Mouse (Mus musculus) stomach, embryonic 15.5 days (tissue): Measurements from ENCODE around the gene Prdm4. TPM values are rescaled to one million over a fixed set of nuclear protein-coding genes. Genes with fewer than 3 reads are reported as not detected.

Experiments
- ATAC-seq: fragments of 200-750 bp; cut with Nextera tagmentation; 2 replicates; pipeline ENCODE4 v1.8.0; 2017; ENCODE audit warnings: low read depth, moderate number of reproducible peaks, moderate TSS enrichment; ENCODE audit not compliant: insufficient read depth, low FRiP score
- H3K27ac ChIP-seq: fragments of 300-500 bp; sonication (generic); 2 replicates; pipeline ENCODE4 v1.5.1; 2015; ENCODE audit warnings: mild to moderate bottlenecking, inconsistent platforms
- H3K27me3 ChIP-seq: fragments of 300-500 bp; sonication (generic); replicated peaks from 2 replicates; pipeline ENCODE4 v1.6.1; 2015; ENCODE audit warnings: inconsistent platforms
- H3K36me3 ChIP-seq: fragments of 300-500 bp; sonication (generic); 2 replicates; pipeline ENCODE4 v1.6.1; 2015; ENCODE audit warnings: inconsistent platforms
- H3K4me1 ChIP-seq: fragments of 300-500 bp; sonication (generic); 2 replicates; pipeline ENCODE4 v1.6.1; 2015; ENCODE audit warnings: inconsistent platforms
- H3K4me2 ChIP-seq: fragments of 300-500 bp; sonication (generic); 2 replicates; pipeline ENCODE4 v1.6.1; 2015; ENCODE audit warnings: mild to moderate bottlenecking, inconsistent platforms
- H3K4me3 ChIP-seq: fragments of 300-500 bp; sonication (generic); replicated peaks from 2 replicates; pipeline ENCODE4 v1.5.1; 2015; ENCODE audit warnings: inconsistent platforms
- H3K9ac ChIP-seq: fragments of 300-500 bp; sonication (generic); 2 replicates; pipeline ENCODE4 v1.6.1; 2015; ENCODE audit warnings: inconsistent platforms
- H3K9me3 ChIP-seq: fragments of 300-500 bp; sonication (generic); 2 replicates; pipeline ENCODE4 v1.6.1; 2016; ENCODE audit warnings: inconsistent platforms
- WGBS: fragments of 180-500 bp; shearing (Covaris S2); methylation state at CpG from one replicate; pipeline ENCODE4 v1.1.7; 2015; 5-methylcytosine and 5-hydroxymethylcytosine counted together
- polyA plus RNA-seq: library from polyadenylated mRNA; unstranded; fragments of >200 nt; fragmentation: Nextera tagmentation; extraction: Ambion mirVana; gene quantifications from 2 replicates; pipeline ENCODE4 v1.2.1, GENCODE M21; 2015

Prdm4 gene
- polyA plus RNA-seq, 1 experiment from 2014 or later, result 13.1 TPM

DNA sequence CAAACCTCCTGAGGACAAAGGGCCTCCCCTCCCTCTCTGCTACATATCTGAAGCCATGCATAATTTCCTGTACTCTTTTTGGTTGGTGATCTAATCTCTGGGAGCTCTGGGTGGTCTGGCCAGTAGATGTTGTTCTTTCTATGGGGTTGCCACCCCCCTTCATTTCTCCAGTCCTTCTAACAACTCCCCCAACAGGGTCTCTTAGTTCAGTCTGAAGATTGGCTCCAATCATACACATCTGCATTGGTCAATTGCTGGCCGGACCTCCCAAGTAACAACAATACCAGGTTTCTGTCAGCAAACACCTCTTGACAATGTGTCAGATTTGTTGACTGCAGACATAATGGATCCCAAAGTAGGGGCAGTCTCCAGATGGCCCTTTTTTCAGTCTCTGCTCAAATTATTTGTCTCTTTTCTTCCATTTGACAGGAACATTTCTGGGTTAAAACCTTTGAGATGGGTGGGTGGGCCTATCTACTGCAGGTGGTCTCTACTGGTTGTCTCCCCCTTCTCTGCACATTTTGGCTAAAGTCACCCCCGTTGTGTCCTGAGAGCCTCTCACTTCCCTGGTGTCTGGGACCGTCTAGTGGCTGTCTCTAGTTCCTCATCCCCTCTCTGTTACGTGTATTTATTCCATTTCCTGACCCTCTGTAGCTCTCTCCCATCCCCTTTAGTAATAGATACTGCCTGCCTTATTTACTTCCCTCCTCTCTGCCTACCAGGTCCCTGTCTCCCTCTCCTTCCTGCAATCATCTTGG is 70.7 kb downstream of the Prdm4 start:
- Histone ChIP-seq H3K9me3 (no peaks in the 10 kb centered on the region), H3K4me3 (no peak overlapping the region), H3K27ac (no peak overlapping the region), H3K4me2 (no peak overlapping the region), H3K4me1 (no peaks in the 10 kb centered on the region), H3K9ac (no peak overlapping the region), H3K36me3 (no peaks in the 10 kb centered on the region), H3K27me3 (no peaks in the 10 kb centered on the region)
- no peak for ATAC-seq
- WGBS, result 62% methylated on average over 4 of the region's 4 CpGs

Other genes starting within 250 kb of the Prdm4 start
- gene Pwp1, start 87.6 kb downstream of the Prdm4 start, polyA plus RNA-seq, result 65.7 and 66.2 TPM in 2 replicates
- 0.35 and 0.37 TPM in 2 replicates for gene Ascl4, start 10.5 kb upstream of the Prdm4 start, polyA plus RNA-seq
- gene Rtcb, start 40.7 kb upstream of the Prdm4 start, polyA plus RNA-seq, result 163 and 178 TPM in 2 replicates
- gene Bpifc, start 94.8 kb upstream of the Prdm4 start, polyA plus RNA-seq, result 0.19 and 0.71 TPM in 2 replicates
- 30.9 and 31.3 TPM in 2 replicates for gene Fbxo7, start 104.8 kb upstream of the Prdm4 start, polyA plus RNA-seq